Mouse (Mus musculus) myocyte (in vitro differentiated cells): Measurements from ENCODE around the gene Cpsf2.

ENCODE experiments used
- MAX ChIP-seq: IDR thresholded peaks from one replicate; pipeline ENCODE4 v1.6.1; 2011; ENCODE audit warnings: low read depth, mild to moderate bottlenecking, control low read depth
- MYOD1 ChIP-seq, 3 experiments: IDR thresholded peaks; one replicate each; pipeline ENCODE4 v1.6.1; 2011; ENCODE audit warnings: control low read depth in 2 of 3, low read depth in 2 of 3, mild to moderate bottlenecking in 2 of 3, moderate library complexity in 1 of 3; ENCODE audit not compliant: insufficient read length in 2 of 3, control insufficient read depth in 1 of 3
- MYOG ChIP-seq, 3 experiments: IDR thresholded peaks; one replicate each; pipeline ENCODE4 v1.6.1; 2011; ENCODE audit warnings: control low read depth in 2 of 3, low read depth in 2 of 3, mild to moderate bottlenecking in 2 of 3; ENCODE audit not compliant: insufficient read length in 2 of 3, control insufficient read depth in 1 of 3, insufficient read depth in 1 of 3
- POLR2A ChIP-seq: IDR thresholded peaks from one replicate; pipeline ENCODE4 v1.6.1; 2011; ENCODE audit warnings: low read depth, mild to moderate bottlenecking, control low read depth, moderate library complexity; ENCODE audit not compliant: insufficient read length
- TCF12 ChIP-seq: IDR thresholded peaks from one replicate; pipeline ENCODE4 v1.6.1; 2011; ENCODE audit warnings: mild to moderate bottlenecking, control low read depth; ENCODE audit not compliant: poor library complexity, insufficient read depth, severe bottlenecking
- USF1 ChIP-seq: IDR thresholded peaks from one replicate; pipeline ENCODE4 v1.6.1; 2011; ENCODE audit warnings: low read depth, mild to moderate bottlenecking, control low read depth, moderate library complexity

GRCm38 (mm10) chr12:102000785-102001184 lies 25.0 kb downstream of the Cpsf2 start:
- TF ChIP-seq MYOD1 (IDR thresholded peaks at IDR 0.05; ENCODE audit: control insufficient read depth in 1 of 3, insufficient read length in 2 of 3, low read depth in 2 of 3): no peak
- TF ChIP-seq POLR2A: no peak
- TF ChIP-seq MAX: no peak
- no peak for TF ChIP-seq TCF12
- no peak for TF ChIP-seq MYOG (IDR thresholded peaks at IDR 0.05; ENCODE audit: control insufficient read depth in 1 of 3, insufficient read depth in 1 of 3, insufficient read length in 2 of 3, low read depth in 2 of 3)
- no peak for TF ChIP-seq USF1
